Mouse (Mus musculus) ES-E14 (cell line): Measurements from ENCODE around the gene Vps8.

Source experiments
- CHD2 ChIP-seq: IDR thresholded peaks from 2 replicates; pipeline ENCODE4 v1.6.1; 2014; ENCODE audit warnings: mild to moderate bottlenecking, low read depth, low read length, inconsistent platforms
- MAFK ChIP-seq: IDR thresholded peaks from 2 replicates; pipeline ENCODE4 v1.6.1; 2014; ENCODE audit warnings: mild to moderate bottlenecking, low read depth, low read length, inconsistent platforms; ENCODE audit not compliant: insufficient read depth
- ZC3H11A ChIP-seq: IDR thresholded peaks from 2 replicates; pipeline ENCODE4 v1.6.1; 2012; ENCODE audit warnings: low read depth, mild to moderate bottlenecking, inconsistent platforms, low read length, borderline replicate concordance
- ZNF384 ChIP-seq: IDR thresholded peaks from 2 replicates; pipeline ENCODE4 v1.6.1; 2012; ENCODE audit warnings: low read depth, low read length, inconsistent platforms

- TF ChIP-seq ZC3H11A = no peak
- no peak for TF ChIP-seq CHD2
- no peak for TF ChIP-seq MAFK
- no peak for TF ChIP-seq ZNF384
Observed at GRCm38 (mm10) chr16:21628061-21628591, 205.2 kb downstream of the Vps8 start.
